Mouse (Mus musculus): ENCODE measurements around the gene Sh3glb2.

DNA sequence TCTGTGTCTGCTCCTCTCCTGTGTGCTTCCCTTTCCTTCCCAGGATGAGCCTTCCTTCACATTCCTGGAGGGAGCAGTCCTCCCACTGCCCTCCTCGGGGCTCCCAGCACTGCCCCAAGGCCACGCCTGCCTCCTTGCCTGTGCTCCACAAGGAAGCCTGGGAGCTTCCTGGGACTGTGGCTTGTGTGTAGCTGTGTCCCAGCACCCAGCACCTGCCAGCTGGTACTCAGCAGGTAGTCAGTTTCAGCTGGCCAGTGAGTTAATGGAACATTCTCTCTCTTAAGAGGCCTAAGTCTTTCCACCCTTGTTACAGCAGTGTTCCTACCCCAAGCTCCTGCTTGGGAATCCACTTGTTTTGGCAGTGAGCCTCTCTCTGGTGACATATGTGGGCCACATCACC is 43.7 kb upstream of the Sh3glb2 start:
- TF ChIP-seq CTCF (IDR thresholded peaks at IDR 0.05) (no peak), EP300 (IDR thresholded peaks at IDR 0.05) (no peak)
